Mouse (Mus musculus): ENCODE data around the gene Pmfbp1. TPM values are rescaled to one million over a fixed set of nuclear protein-coding genes. Genes with fewer than 3 reads are reported as not detected.

The Pmfbp1 gene
- total RNA-seq (2023): not detected

DNA sequence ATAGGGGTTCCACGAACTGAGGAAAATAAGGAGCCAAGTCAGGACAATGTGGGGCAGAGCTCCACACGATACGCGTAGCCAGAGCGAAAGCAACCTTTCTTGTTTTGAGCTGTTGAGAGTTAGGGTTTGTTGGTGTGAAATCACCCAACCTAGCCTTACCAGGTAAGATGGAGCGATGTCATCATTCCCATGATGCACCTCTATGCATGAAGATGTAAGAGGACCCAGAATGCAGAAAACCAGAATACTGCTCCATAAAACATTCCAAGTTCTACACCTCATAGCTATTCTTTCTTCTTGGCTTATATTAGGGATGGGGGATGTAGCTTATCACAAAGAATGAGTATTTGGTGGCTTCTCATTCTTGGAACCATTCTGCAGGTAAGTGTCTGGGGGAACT is at the start of gene Pmfbp1:
TSS of gene Pmfbp1 (plus strand) at position 301 of the 400 bp plus-strand sequence.

DNA sequence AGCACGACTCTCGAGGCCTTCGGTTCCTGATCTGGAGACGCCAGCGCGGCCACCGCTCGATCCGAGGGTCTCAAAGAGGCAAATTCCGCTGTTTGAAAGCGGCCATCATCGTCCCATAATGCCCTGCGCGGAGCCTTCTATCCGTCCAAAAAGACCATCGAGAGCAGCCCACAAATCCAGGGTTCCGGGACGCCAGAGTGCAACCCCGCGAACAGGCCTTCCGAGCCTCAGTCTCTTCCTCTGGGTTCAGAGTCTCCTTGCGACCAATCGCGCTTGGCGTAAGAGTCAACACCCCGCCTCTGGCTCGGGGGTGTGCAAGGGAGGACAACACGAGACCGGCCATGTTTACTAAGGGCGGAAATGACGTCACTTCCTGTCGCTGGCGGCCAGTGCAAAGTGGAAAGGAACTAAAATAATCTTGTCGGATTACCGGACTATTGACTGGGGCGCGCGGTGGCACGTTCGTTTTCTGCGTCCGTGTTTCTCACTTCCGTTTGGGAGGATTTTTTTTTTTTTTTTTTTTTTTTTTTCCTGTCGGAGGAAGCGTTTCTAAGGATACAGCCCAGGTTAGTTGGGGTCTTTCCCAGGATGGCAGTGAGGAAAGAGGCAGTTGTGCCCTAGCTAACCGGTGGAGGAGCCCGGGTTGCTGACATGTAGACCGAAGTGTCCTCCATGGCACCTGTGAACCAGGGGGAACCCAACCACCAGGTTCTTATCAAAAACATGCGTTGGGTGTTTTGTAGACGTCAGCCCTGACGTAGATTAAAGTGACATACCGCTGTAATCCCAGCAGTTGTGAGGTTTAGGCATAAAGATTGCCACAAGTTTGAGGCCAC is 71.9 kb downstream of the Pmfbp1 start, which contains the start of the genes Dhx38 and Txnl4b:
TSS of gene Dhx38 (minus strand) at position 364 of the 836 bp plus-strand sequence.
TSS of gene Txnl4b (plus strand) at position 395 of the 836 bp plus-strand sequence.

DNA sequence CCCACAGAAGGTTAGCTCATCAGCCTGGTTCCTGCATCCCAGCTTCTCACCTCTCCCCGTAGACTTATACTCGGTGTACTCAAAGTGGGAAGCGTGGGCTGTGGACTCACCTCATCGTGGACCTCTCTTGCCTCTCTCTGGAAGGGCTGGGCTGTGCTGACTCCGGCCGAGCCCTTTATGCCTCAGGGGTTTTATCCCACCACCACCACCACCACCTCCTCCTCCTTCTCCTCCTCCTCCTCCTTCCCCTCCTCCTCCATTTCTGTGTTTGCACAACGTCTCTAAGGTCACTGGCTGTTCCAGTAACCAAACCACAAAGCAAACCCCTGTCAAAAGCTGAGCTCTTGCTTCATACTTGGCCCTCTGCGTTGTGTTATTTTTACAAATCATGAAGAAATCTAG is 85.1 kb downstream of the Pmfbp1 start, which contains the start of gene Hp:
TSS of gene Hp (minus strand) at position 273 of the 402 bp plus-strand sequence.

Other genes with a start within 250 kb of the Pmfbp1 start
- 10 to 100 TPM; 60.8 to 62.8 TPM for gene Dhx38, start 71.8 kb downstream of the Pmfbp1 start, total RNA-seq (2023)
- gene Txnl4b, start 71.9 kb downstream of the Pmfbp1 start, total RNA-seq (2023): 10 to 100 TPM; 10.3 to 14.0 TPM
- 1,000 to 10,000 TPM in 1 of 2 experiments, 100 to 1,000 TPM in 1; 961 to 1,018 TPM for gene Hp, start 85.1 kb downstream of the Pmfbp1 start, total RNA-seq (2023)
- 1 to 10 TPM; 5.4 to 9.0 TPM for gene Dhodh, start 114.6 kb downstream of the Pmfbp1 start, total RNA-seq (2023)
- under 1 TPM in 1 of 2 experiments, not detected in 1; 0.22 TPM for gene Pkd1l3, start 120.5 kb downstream of the Pmfbp1 start, total RNA-seq (2023)
- gene Ist1, start 199.2 kb downstream of the Pmfbp1 start, total RNA-seq (2023): 10 to 100 TPM; 75.5 to 86.4 TPM
- gene Zfp821, start 211.5 kb downstream of the Pmfbp1 start, total RNA-seq (2023): 10 to 100 TPM; 12.6 to 14.3 TPM
- 10 to 100 TPM; 28.8 to 30.4 TPM for gene Atxn1l, start 243.7 kb downstream of the Pmfbp1 start, total RNA-seq (2023)

All from neutrophil, adult 83 days (primary cell).